Mouse (Mus musculus) gastrocnemius, adult 18-20 months (tissue): ENCODE measurements around the gene Grasp. TPM values are rescaled to one million over a fixed set of nuclear protein-coding genes. Genes with fewer than 3 reads are reported as not detected.

ENCODE experiments used
- DNase-seq: peaks from one replicate; pipeline ENCODE4 v3.0.0; 2021; ENCODE audit warnings: low spot score
- long read RNA-seq, 2 experiments: library from polyadenylated mRNA; stranded (forward); transcript quantifications; one replicate each; pipeline ENCODE4 v2.0.0; 2021
- total RNA-seq, 2 experiments: library from RNA; stranded (reverse); gene quantifications; 2 replicates each; pipeline ENCODE4 v1.2.3; 2021

The Grasp gene
- 1 to 10 TPM; 4.4 to 5.1 TPM for total RNA-seq
- long read RNA-seq, experiment 1, transcript Grasp-201 (8 exons, 2,033 nt): major isoform, 7 of 11 reads
- long read RNA-seq, experiment 1, partial matches to known transcripts: 2 of 11 reads
- long read RNA-seq, experiment 1, other reads (novel, unspliced or antisense): 2 of 11 reads
- long read RNA-seq, experiment 2, transcript Grasp-201 (8 exons, 2,033 nt): major isoform, 5 of 9 reads
- long read RNA-seq, experiment 2, partial matches to known transcripts: 0 of 9 reads
- long read RNA-seq, experiment 2, other reads (novel, unspliced or antisense): 4 of 9 reads

DNA sequence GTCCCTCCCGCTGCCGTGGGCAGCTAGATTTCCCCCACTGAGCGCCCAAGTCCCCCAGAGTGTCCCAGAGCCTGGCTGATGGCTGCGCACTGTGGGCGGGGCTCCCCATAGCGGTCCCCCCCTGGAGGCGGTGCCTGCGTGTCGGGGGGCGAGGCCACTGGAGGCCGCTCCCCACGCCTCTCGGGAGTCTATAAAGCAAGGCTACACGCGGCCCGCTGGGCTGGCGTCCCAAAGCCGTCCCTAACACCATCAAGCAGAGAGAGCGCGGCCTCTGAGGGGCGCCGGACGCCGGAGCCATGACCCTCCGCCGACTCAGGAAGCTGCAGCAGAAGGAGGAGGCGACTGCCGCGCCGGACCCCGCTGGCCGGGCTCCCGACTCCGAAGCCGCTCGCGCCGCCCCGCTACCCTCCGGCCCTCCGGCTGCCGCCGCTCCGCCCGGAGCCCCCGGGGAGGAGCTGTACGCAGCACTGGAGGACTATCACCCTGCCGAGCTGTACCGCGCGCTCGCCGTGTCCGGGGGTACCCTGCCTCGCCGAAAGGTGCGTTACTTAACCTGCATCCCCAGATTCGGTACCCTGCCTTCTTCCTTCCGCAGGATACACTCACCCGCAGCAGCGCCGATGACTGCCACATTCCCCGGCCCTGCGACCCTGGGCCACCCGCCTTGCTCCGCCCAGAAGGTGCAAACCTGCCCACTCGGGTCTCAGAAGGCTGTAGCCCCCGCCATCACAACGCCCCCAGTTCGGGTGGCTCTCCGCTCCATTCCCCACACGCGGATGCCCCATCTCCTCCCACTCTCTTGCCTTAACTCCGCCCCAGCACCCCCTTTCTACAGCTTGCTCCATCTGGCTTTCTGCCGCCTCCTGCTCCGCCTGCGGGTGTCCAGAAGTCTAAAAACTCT, at the start of gene Grasp:
Gene Grasp, plus strand, starts transcription at position 183 of the 901 bp plus-strand sequence.
- peak; percentile 92 for DNase-seq

DNA sequence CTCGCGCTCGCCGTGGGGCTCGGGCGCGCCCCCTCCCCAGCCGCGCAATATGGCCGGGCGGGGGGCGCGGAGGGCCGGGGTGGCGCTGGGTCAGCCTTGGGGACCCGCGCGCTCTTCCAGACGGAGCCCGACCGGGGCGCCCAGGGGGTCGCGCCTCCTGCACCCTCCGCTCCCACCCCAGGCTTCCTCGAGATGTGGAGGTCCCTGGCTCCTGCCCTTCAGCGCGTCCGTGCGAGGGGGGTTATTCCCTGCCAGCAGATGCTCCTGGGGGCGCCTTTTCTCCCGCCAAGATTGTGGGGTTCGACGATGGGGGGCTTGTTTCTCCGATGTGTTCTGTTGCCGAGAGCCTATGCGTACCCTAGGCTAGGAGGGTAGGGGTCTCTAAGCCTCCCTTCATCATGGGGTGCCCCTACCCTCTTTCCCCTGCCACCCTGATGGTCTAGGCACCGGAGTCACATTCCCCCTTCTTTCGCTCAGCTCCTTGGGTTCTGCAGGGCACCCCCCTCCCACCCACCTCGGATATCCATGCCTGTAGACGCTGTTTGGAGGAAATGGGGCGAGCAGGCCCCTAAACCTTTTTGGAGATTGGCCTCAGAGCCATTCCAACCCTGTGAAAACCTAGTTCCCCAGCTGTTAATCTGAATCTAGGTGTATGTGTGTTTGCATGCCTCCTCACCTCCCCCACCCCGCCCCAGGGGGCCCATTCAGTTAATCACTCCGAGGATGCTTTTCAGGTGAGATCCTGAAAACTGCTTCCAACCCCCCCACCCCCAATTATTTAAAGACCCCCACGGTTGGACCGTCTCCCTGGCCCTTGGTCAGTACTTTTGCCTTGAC, 49.5 kb upstream of the Grasp start:
- DNase-seq: no peak

GRCm38 (mm10) chr15:101175131-101175460, 48.9 kb upstream of the Grasp start:
- DNase-seq: no peak

GRCm38 (mm10) chr15:101175613-101176283, 48.2 kb upstream of the Grasp start:
- peak; percentile 35 for DNase-seq

GRCm38 (mm10) chr15:101176284-101176680, 47.7 kb upstream of the Grasp start:
- no peak for DNase-seq

DNA sequence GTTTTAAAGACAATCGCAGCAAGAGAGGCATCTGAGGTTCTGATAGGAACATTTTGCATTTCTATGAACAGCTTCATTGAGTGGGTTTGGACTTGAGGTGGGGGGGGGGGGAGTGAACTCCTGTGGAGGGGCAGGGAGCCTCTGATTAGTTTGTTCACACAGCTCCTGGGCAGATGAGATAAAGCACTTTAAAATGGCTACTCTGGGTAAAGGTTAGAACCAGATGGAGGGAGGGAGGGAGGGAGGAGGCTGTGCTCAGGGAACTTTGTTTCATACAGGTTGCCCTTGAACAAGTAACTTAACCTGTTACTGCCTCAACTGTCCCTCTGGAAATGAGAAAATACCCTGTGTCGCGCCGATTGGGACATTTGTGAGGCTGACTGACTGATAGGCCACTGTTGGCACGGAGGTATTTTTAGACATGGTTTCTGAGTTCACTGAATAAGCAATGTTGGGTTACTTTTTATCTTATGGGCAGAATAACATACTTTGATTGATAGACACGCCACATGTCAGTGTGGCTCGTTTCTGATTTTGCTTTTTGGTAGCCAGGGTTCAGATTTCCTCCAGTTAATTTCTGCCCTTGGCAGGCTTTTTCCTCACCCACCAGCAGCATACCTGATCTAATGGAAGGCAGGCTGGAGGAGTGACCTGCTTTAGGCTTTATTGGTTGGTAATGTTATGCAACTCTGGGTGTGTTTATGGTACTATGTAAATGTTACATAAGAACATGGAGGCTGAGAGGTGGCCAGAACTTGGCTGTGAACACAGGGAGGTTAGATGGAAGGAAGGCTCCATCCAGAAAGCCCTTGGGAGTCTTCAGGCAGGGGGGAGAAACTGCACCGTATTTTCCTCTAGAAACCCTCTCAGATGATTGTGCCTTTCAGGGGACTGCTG, 46.9 kb upstream of the Grasp start:
- no peak for DNase-seq

DNA sequence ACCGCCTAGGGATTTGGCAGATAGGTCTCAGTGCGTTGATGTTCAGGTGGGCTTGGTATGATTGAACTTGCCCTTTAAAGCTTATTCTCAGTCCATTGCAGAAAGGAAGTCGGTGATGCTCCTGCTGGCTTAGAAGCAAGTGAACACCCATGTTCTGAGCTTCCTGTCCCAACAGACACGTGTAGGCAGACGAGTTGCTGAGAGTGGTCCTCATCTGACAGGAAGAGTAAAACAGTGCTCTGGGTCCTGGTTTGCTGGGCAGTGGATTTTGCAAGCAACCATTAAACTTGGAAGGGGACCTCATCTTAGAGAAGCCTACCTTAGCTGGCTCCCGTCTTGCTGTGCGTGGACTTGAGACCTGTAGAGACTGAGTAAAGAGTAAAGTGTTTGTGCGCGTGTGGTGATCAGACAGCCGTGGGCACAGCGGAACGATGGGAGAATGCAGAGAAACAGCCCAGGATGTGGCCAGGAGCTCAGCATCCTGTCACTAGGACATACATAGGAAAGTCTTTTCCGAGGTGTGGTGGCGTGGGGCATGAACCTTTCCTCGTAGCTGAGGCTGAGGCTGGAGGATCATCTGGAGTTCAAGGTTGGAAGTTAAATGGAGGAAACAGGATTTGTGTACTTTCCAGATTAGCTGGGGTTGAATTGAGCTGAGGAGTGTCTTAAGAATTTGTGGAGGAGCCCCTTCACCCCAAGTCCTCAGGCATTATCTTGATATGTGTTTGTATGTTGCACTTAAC, 43.5 kb upstream of the Grasp start:
- no peak for DNase-seq

- DNase-seq: no peak
These were observed 42.9 kb upstream of the Grasp start for GRCm38 (mm10) chr15:101181106-101181466.

DNA sequence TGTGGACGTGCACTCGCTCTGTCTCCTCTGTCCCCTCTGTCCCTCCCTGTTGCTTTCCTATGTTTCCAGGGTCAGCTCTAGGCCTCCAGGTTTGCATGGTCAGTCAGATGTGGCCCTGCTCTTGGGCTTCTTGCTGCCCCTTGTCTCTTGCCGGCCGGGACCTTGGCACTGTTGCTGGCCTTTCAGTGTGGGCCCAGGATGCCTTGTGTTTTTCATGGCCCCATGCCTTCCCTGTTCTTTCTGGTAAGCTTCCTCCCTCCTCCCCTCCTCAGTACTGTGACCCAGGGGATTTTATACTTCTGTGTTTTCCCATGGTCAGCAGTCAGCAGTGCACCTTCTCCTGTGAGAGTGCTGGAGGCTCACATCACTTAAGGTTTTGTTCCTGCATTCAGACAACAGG, 42.5 kb upstream of the Grasp start:
- DNase-seq: no peak

DNA sequence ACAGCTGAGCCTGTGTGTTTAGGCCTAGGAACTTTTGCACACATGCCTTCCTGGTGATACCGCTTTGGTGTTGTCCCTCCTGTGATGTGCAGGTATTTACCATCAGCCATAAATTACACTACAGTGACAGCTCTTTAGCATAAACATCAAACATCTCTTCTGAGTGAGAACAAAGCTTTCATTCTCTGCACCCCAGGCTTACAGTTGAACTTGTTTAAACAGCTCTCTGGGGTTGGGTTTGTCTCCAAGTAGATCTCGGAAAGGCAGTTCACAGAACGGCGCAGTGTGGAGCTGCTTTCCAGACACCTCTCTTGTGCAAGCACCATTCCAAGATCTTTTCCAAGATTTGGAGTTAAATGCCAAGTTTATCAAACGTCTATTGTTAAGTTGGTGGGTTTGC, 41.3 kb upstream of the Grasp start:
- DNase-seq: no peak

DNA sequence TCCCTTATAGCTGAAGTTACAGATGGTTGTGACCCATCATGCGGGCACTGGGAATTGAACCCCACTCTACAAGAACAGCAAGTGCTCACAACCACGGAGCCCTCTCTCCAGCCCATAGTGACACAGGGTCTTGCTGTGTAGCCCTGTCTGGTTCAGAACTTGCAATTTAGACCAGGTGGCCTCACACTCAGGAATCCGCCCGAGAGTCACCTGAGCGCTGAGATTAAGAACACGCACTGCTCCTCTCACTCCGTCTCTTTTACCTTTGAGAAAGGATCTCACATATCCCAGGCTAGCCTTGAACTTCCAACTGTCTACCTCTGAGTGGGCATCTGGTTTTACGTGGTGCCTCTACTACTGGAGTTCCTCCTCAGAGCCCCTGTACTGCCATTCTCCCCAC, 39.7 kb upstream of the Grasp start:
- no peak for DNase-seq

GRCm38 (mm10) chr15:101185549-101185948, 38.4 kb upstream of the Grasp start:
- DNase-seq: no peak

DNA sequence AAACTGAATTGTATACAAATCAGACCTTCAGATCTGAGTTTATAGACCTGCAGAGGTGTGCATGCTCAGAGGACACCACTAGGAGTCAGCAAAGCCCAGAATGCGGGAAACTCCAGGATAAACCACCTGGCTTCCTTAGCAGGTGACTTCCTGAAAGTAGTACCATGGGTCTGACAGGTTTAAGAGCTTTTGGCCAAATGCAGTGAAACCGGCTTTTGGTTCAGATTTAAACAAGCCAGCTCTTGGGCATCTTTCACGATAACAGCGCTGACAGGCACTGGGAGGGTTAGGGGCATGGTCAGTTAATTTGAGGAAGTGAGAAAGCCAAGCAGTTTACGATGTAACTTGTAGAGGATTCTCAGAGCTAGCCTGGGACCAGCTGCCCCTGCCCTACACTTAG, 36.1 kb upstream of the Grasp start:
- no peak for DNase-seq

DNA sequence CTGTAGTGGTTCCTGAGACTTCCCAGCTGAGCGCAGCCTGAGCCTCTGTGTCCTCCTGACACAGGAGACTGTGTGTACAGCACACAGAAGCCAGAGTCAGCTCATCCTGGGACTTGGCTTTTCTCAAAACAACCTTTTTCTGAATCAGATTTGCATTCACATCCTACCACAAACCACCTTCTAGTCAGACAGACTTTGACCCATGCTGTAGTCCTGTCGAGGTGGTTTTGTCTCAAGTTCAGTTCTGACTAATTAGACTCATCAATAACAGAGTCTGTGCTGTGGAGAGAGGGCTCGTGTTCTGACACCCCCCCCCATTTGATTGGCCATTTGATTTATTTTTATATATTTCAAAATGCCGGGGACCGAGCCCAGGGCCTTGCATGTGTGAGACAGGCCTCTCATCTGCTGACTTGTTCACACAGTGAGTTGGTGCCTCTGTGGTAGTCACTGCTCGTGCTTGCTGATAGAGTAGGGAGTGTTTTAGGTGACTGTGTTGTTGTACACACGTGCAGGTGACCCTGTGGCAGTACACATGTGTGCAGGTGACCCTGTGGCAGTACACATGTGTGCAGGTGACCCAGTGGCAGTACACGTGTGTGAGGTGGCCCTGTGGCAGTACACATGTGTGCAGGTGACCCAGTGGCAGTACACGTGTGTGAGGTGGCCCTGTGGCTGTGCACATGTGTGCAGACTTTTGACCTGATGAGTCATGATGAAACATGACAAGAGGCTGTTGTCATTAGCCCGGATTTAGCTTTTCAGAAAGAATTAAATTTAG, 33.8 kb upstream of the Grasp start:
- no peak for DNase-seq

DNA sequence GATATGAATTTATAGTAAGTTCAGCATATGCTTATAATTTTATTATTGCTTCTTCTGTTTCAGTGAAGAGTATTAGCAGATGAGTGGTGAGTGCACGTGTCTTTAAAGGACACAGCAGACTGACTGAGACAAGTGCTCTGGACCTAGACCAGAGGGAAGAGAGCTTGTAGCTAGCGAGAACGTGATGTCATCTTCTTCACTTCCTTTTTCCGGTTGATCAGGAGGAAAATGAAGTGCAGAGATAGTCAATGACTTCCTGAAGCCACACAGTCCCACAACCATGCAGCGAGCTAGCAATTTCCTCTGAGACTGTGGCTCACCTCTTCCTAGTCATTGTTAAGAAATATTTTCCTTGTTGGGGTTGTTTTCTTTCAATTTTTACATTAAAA, 33.2 kb upstream of the Grasp start:
- no peak for DNase-seq

- peak; percentile 72 for DNase-seq
These were observed 32.3 kb upstream of the Grasp start for GRCm38 (mm10) chr15:101191459-101192259.

- no peak for DNase-seq
These were observed 31.7 kb upstream of the Grasp start for GRCm38 (mm10) chr15:101192260-101192640.

DNA sequence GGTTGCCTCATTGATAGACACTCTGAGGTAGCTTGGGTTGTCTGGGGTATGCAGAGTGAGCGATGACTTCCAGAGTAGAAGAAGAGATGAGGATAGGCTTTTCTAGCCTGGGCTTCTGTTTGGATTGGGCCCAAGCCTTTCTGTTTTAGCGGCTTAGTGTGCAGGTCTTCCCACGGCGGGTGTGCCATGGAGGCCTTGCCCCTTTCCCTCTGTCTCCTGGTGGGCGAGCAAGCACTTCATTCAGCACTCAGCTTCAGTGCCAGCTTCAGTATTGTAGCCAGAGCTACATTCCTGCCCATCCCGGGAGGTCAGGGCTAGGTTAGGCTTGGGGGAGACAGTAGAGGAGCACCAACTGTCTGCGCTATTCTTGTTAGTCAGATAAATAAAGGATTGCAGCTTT, 31.3 kb upstream of the Grasp start:
- DNase-seq: no peak
